In the genomic region with DNA sequence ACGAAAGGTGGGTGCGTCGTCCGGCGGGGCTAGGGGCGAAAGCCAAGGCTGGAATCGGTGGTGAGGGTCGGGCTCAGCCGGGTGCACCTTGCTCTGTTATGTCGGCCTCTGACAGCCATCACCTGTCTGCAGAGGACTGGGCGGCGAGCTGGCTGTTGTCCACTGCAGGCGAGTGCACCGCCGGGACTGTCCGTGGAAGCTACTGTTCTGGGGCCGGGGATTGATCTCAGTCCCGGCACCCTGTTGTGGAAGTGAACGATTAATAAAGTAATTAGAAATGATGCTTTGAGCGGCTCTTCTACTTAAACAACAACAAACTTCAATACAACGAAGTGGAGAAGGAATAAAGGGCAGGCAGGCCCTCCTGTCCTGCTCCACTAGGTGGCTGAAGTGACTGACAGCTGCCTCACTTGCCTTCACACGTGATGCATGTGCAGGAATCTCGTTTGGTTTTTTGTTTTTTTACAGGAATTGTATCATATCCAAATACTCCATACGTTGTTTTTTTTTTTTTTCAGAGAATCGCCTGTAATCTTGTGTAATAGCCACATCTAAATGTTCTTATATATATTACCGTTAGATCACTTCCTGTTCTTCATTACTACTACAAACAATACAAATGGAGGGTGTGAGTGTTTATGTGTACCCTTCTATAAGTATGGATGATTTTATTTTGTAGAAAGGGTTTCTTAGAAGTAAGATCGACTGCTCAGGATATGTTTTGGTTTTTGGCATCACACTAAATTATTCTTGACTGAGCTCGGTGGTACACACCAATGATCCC, we compare ENCODE assay signal across 8 mouse cellular contexts. TPM values are rescaled to one million over a fixed set of nuclear protein-coding genes. Genes with fewer than 3 reads are reported as not detected.
A peak's percentile ranks its signal among the peaks of the same experiment; 100 is the strongest.
DNase-seq lines count a peak whose midpoint lies in the region; ATAC-seq and TF ChIP-seq lines count a peak whose summit lies in the region.

No protein-coding gene starts in this region.

- peak overlapping the region; percentile 99 for H3K27ac ChIP-seq in heart, embryonic 10.5 days
- H3K27ac ChIP-seq in hindbrain, embryonic 15.5 days (replicated peaks), result peak overlapping the region; percentile 100
- peak overlapping the region; percentile 92 for H3K27ac ChIP-seq in small intestine, adult 2 months (ENCODE audit: insufficient read depth, low read depth, low read length)

- H3K9ac ChIP-seq in hindbrain, embryonic 15.5 days, result peak overlapping the region; percentile 81

- ATAC-seq in hindbrain, embryonic 15.5 days (ENCODE audit: low FRiP score, low read depth), result no peak

- H3K79me3 ChIP-seq in C2C12 (ENCODE audit: low read depth), result no peaks in the 10 kb centered on the region

- DNase-seq in heart, embryonic 10.5 days (ENCODE audit: low spot score), result no peak
- DNase-seq in heart, adult 11 months, result no peak
- peak; percentile 69 for DNase-seq in c-Kit-positive CD71-positive TER-119-negative erythroid progenitor cells, embryonic 14.5 days (ENCODE audit: low read depth)
- no peak for DNase-seq in lung, adult 2 months
- no peak for DNase-seq in natural killer cell, adult 2 months (ENCODE audit: low spot score in 2 of 2)

- H3K36me3 ChIP-seq in heart, embryonic 10.5 days, result peaks cover 29% of the 10 kb centered on the region
- no peaks in the 10 kb centered on the region for H3K36me3 ChIP-seq in C2C12 (ENCODE audit: control insufficient read depth, insufficient read depth)
- peaks cover 27% of the 10 kb centered on the region; the same call in 1 of the 2 replicates for H3K36me3 ChIP-seq in hindbrain, embryonic 15.5 days
- H3K36me3 ChIP-seq in small intestine, adult 2 months (ENCODE audit: control insufficient read depth, insufficient read depth, low read length), result peaks cover 16% of the 10 kb centered on the region

- no peaks in the 10 kb centered on the region for H3K9me3 ChIP-seq in heart, embryonic 10.5 days
- H3K9me3 ChIP-seq in hindbrain, embryonic 15.5 days, result no peaks in the 10 kb centered on the region

- 5% methylated on average over 28 of the region's 28 CpGs for WGBS in heart, embryonic 10.5 days
- 3% methylated on average over 28 of the region's 28 CpGs for WGBS in hindbrain, embryonic 15.5 days
- 2% methylated on average over 28 of the region's 28 CpGs for WGBS in lung, adult 2 months
- 2% methylated on average over 28 of the region's 28 CpGs for WGBS in small intestine, adult 2 months

- H3ac ChIP-seq in C2C12 (ENCODE audit: control insufficient read depth, insufficient read length, low read depth), result peak overlapping the region; percentile 53

- TF ChIP-seq CTCF in C2C12 (IDR thresholded peaks at IDR 0.05; ENCODE audit: control insufficient read depth, insufficient read depth, insufficient read length), result peak; percentile 0
- peak; percentile 44 for TF ChIP-seq CTCF in lung, adult 2 months (IDR thresholded peaks at IDR 0.05; ENCODE audit: insufficient read depth, low read length)
- TF ChIP-seq CTCF in small intestine, adult 2 months (IDR thresholded peaks at IDR 0.05; ENCODE audit: extremely low read depth, insufficient read length, insufficient replicate concordance, low read depth, low read length), result peak; percentile 50; the same call in 1 of the 2 replicates

- H3K4me2 ChIP-seq in hindbrain, embryonic 15.5 days, result peak overlapping the region; percentile 65

- H3K27me3 ChIP-seq in heart, embryonic 10.5 days (ENCODE audit: insufficient read depth, poor library complexity, severe bottlenecking), result no peaks in the 10 kb centered on the region
- H3K27me3 ChIP-seq in C2C12 (ENCODE audit: control insufficient read depth, insufficient read depth, insufficient read length), result no peaks in the 10 kb centered on the region
- no peaks in the 10 kb centered on the region for H3K27me3 ChIP-seq in hindbrain, embryonic 15.5 days
- no peaks in the 10 kb centered on the region for H3K27me3 ChIP-seq in small intestine, adult 2 months (ENCODE audit: control insufficient read depth, insufficient read depth, low read length)

- H3K79me2 ChIP-seq in C2C12 (ENCODE audit: control insufficient read depth, insufficient read depth), result no peaks in the 10 kb centered on the region

- H3K4me1 ChIP-seq in heart, embryonic 10.5 days, result peaks cover 30% of the 10 kb centered on the region
- peaks cover 46% of the 10 kb centered on the region for H3K4me1 ChIP-seq in hindbrain, embryonic 15.5 days (replicated peaks)
- H3K4me1 ChIP-seq in lung, adult 2 months (ENCODE audit: control insufficient read depth, insufficient read depth, low read length), result peaks cover 2% of the 10 kb centered on the region; the same call in 1 of the 2 replicates
- peaks cover 2% of the 10 kb centered on the region; the same call in 1 of the 2 replicates for H3K4me1 ChIP-seq in small intestine, adult 2 months (ENCODE audit: control insufficient read depth, insufficient read depth, insufficient read length, low read length)

- peak overlapping the region; percentile 75 for H3K4me3 ChIP-seq in heart, embryonic 10.5 days
- peak overlapping the region; percentile 67 for H3K4me3 ChIP-seq in C2C12 (ENCODE audit: insufficient read depth, poor library complexity, severe bottlenecking)
- H3K4me3 ChIP-seq in hindbrain, embryonic 15.5 days, result peak overlapping the region; percentile 81
- H3K4me3 ChIP-seq in lung, adult 2 months (replicated peaks; ENCODE audit: extremely low read depth, low read depth, low read length), result peak overlapping the region; percentile 95
- H3K4me3 ChIP-seq in small intestine, adult 2 months (ENCODE audit: low read depth, low read length), result peak overlapping the region; percentile 89

- TF ChIP-seq POLR2A in lung, adult 2 months (IDR thresholded peaks at IDR 0.05; ENCODE audit: borderline replicate concordance, extremely low read depth, low read depth, low read length), result no peak
- no peak for TF ChIP-seq POLR2A in small intestine, adult 2 months (IDR thresholded peaks at IDR 0.05; ENCODE audit: low read depth, low read length)

TF ChIP-seq in C2C12, 6 proteins besides CTCF, POLR2A, EP300 and RAD21:
- TF ChIP-seq USF1 (IDR thresholded peaks at IDR 0.05; ENCODE audit: low read depth) (peak; percentile 71), CEBPB (IDR thresholded peaks at IDR 0.05; ENCODE audit: low read depth) (no peak)

RNA-seq across cellular contexts. Expression of a gene that starts 0.5 kb away (rescaled TPM):
- 48.6 and 60.0 TPM in 2 replicates for polyA plus RNA-seq in heart, embryonic 10.5 days (2016; fragmentation: Nextera tagmentation; extraction: Ambion mirVana)
- polyA plus RNA-seq in C2C12 (2012; fragmentation: generic; extraction: Trizol), result 4.0 TPM
- 81.6 and 86.8 TPM in 2 replicates for polyA plus RNA-seq in hindbrain, embryonic 15.5 days (2015; fragmentation: Nextera tagmentation; extraction: Ambion mirVana)
- polyA plus RNA-seq in lung, adult 2 months (2012; rRNA removed), result 16.6 and 21.5 TPM in 2 replicates
- polyA plus RNA-seq in small intestine, adult 2 months (2012; rRNA removed), result 15.3 and 23.9 TPM in 2 replicates

RNA-seq across cellular contexts. Expression of a gene that starts 8.4 kb away (rescaled TPM):
- 22.9 and 28.0 TPM in 2 replicates for polyA plus RNA-seq in heart, embryonic 10.5 days (2016; fragmentation: Nextera tagmentation; extraction: Ambion mirVana)
- 23.8 TPM for polyA plus RNA-seq in C2C12 (2012; fragmentation: generic; extraction: Trizol)
- polyA plus RNA-seq in hindbrain, embryonic 15.5 days (2015; fragmentation: Nextera tagmentation; extraction: Ambion mirVana), result 36.9 and 37.4 TPM in 2 replicates
- 23.7 and 25.3 TPM in 2 replicates for polyA plus RNA-seq in lung, adult 2 months (2012; rRNA removed)
- 16.4 and 20.8 TPM in 2 replicates for polyA plus RNA-seq in small intestine, adult 2 months (2012; rRNA removed)

RNA-seq across cellular contexts. Expression of a gene that starts 22.3 kb away (rescaled TPM):
- 6.5 and 9.3 TPM in 2 replicates for polyA plus RNA-seq in heart, embryonic 10.5 days (2016; fragmentation: Nextera tagmentation; extraction: Ambion mirVana)
- 43.1 TPM for polyA plus RNA-seq in C2C12 (2012; fragmentation: generic; extraction: Trizol)
- polyA plus RNA-seq in hindbrain, embryonic 15.5 days (2015; fragmentation: Nextera tagmentation; extraction: Ambion mirVana), result 15.7 TPM in 2 replicates
- polyA plus RNA-seq in lung, adult 2 months (2012; rRNA removed), result 30.3 and 34.2 TPM in 2 replicates
- 22.4 and 23.6 TPM in 2 replicates for polyA plus RNA-seq in small intestine, adult 2 months (2012; rRNA removed)

RNA-seq across cellular contexts. Expression of a gene that starts 33.0 kb away (rescaled TPM):
- 29.1 and 29.8 TPM in 2 replicates for polyA plus RNA-seq in heart, embryonic 10.5 days (2016; fragmentation: Nextera tagmentation; extraction: Ambion mirVana)
- polyA plus RNA-seq in C2C12 (2012; fragmentation: generic; extraction: Trizol), result 10.8 TPM
- polyA plus RNA-seq in hindbrain, embryonic 15.5 days (2015; fragmentation: Nextera tagmentation; extraction: Ambion mirVana), result 28.3 and 29.9 TPM in 2 replicates
- 11.5 and 14.1 TPM in 2 replicates for polyA plus RNA-seq in lung, adult 2 months (2012; rRNA removed)
- 8.6 and 13.1 TPM in 2 replicates for polyA plus RNA-seq in small intestine, adult 2 months (2012; rRNA removed)

RNA-seq across cellular contexts. Expression of a gene that starts 33.3 kb away (rescaled TPM):
- 5.3 and 7.6 TPM in 2 replicates for polyA plus RNA-seq in heart, embryonic 10.5 days (2016; fragmentation: Nextera tagmentation; extraction: Ambion mirVana)
- polyA plus RNA-seq in C2C12 (2012; fragmentation: generic; extraction: Trizol), result 5.4 TPM
- polyA plus RNA-seq in hindbrain, embryonic 15.5 days (2015; fragmentation: Nextera tagmentation; extraction: Ambion mirVana), result 31.6 and 32.5 TPM in 2 replicates
- polyA plus RNA-seq in lung, adult 2 months (2012; rRNA removed), result 13.4 and 13.9 TPM in 2 replicates
- polyA plus RNA-seq in small intestine, adult 2 months (2012; rRNA removed), result 12.5 and 27.9 TPM in 2 replicates

Comparison
In these comparisons a context has a peak if more than half of its experiments do, and no peak if none do; other contexts are left out.
1. CTCF ChIP-seq: peak in every context shown above with its lines; median percentile 50 in small intestine, adult 2 months; 44 in lung, adult 2 months; 0 in C2C12.